Mouse (Mus musculus) megakaryocyte-erythroid progenitor cell, adult 5-6 weeks (primary cell): ENCODE results near the gene Fgfbp3. TPM values are rescaled to one million over a fixed set of nuclear protein-coding genes. Genes with fewer than 3 reads are reported as not detected.

ENCODE experiments used
- total RNA-seq, 2 experiments: library from RNA; stranded (forward) in 1 of 2; stranded (reverse) in 1 of 2; fragments of 200-1000, 215-1000 nt in 1 of 2; fragments of >200 nt in 1 of 2; fragmentation: Nextera tagmentation in 1 of 2; gene quantifications; 2 replicates each; pipeline ENCODE4 v1.2.3; 2014 to 2017

Gene Fgfbp3
- total RNA-seq, 2 experiments from 2014 or later: 5.2 to 6.0 TPM

Other genes with a start within 250 kb of the Fgfbp3 start
- not detected in 2 replicates for gene Ppp1r3c, start 183.0 kb downstream of the Fgfbp3 start, total RNA-seq (2014; fragmentation: Nextera tagmentation)
- gene Ppp1r3c, start 183.0 kb downstream of the Fgfbp3 start, total RNA-seq (2017): not detected in 2 replicates
- 40.3 and 53.2 TPM in 2 replicates for gene Tnks2, start 85.4 kb downstream of the Fgfbp3 start, total RNA-seq (2014; fragmentation: Nextera tagmentation)
- 76.3 and 85.4 TPM in 2 replicates for gene Tnks2, start 85.4 kb downstream of the Fgfbp3 start, total RNA-seq (2017)
- gene Btaf1, start 6.5 kb upstream of the Fgfbp3 start, total RNA-seq (2014; fragmentation: Nextera tagmentation): 68.1 and 86.4 TPM in 2 replicates
- gene Btaf1, start 6.5 kb upstream of the Fgfbp3 start, total RNA-seq (2017): 131 and 145 TPM in 2 replicates